Mouse (Mus musculus): ENCODE measurements at regions not wholly inside any gene's neighbourhood (a gene's known extent, or its start where the extent isn't known, plus 50 kb on each side); places are given as distances from the start of the nearest gene placed in this dataset.

- ATAC-seq (ENCODE audit: low FRiP score) (no peak), DNase-seq (ENCODE audit: low spot score) (peak; percentile 76)
- no peaks in the 10 kb centered on the region for H3K36me3 ChIP-seq (ENCODE audit: insufficient read depth, low read length)
- 63% methylated on average over 9 of the region's 9 CpGs for WGBS
- no peak for TF ChIP-seq CTCF (IDR thresholded peaks at IDR 0.05)
- no peaks in the 10 kb centered on the region for H3K27me3 ChIP-seq (ENCODE audit: insufficient read depth, low read length)
- no peaks in the 10 kb centered on the region for H3K4me1 ChIP-seq (ENCODE audit: insufficient read depth, low read length)
- H3K27ac ChIP-seq (ENCODE audit: low read depth, low read length), result no peak overlapping the region
- no peaks in the 10 kb centered on the region for H3K9me3 ChIP-seq (ENCODE audit: low read length)
- no peak overlapping the region for H3K4me2 ChIP-seq (ENCODE audit: low read depth, low read length, poor library complexity, severe bottlenecking)
- H3K9ac ChIP-seq (replicated peaks; ENCODE audit: low read length, poor library complexity, severe bottlenecking), result no peak overlapping the region
- H3K4me3 ChIP-seq (ENCODE audit: low read depth, low read length), result no peak overlapping the region
These were observed 70.4 kb downstream of the Irx5 start for GRCm38 (mm10) chr8:92427801-92428200.

GRCm38 (mm10) chr8:92437075-92437663 lies 79.7 kb downstream of the Irx5 start:
- DNase-seq (ENCODE audit: low spot score) (no peak), ATAC-seq (ENCODE audit: low FRiP score) (no peak)
- no peak overlapping the region for H3K4me3 ChIP-seq (ENCODE audit: low read depth, low read length)
- H3K36me3 ChIP-seq (ENCODE audit: insufficient read depth, low read length), result no peaks in the 10 kb centered on the region
- 81% methylated on average over 15 of the region's 15 CpGs for WGBS
- no peak overlapping the region for H3K9ac ChIP-seq (replicated peaks; ENCODE audit: low read length, poor library complexity, severe bottlenecking)
- no peaks in the 10 kb centered on the region for H3K27me3 ChIP-seq (ENCODE audit: insufficient read depth, low read length)
- H3K4me1 ChIP-seq (ENCODE audit: insufficient read depth, low read length), result no peaks in the 10 kb centered on the region
- no peak overlapping the region for H3K4me2 ChIP-seq (ENCODE audit: low read depth, low read length, poor library complexity, severe bottlenecking)
- no peak overlapping the region for H3K27ac ChIP-seq (ENCODE audit: low read depth, low read length)
- H3K9me3 ChIP-seq (ENCODE audit: low read length), result no peaks in the 10 kb centered on the region
- no peak for TF ChIP-seq CTCF (IDR thresholded peaks at IDR 0.05)

GRCm38 (mm10) chr8:92438294-92438693 lies 80.9 kb downstream of the Irx5 start:
- Histone ChIP-seq H3K9ac (replicated peaks; ENCODE audit: low read length, poor library complexity, severe bottlenecking) (no peak overlapping the region), H3K27ac (ENCODE audit: low read depth, low read length) (no peak overlapping the region), H3K9me3 (ENCODE audit: low read length) (no peaks in the 10 kb centered on the region), H3K27me3 (ENCODE audit: insufficient read depth, low read length) (no peaks in the 10 kb centered on the region), H3K4me2 (ENCODE audit: low read depth, low read length, poor library complexity, severe bottlenecking) (no peak overlapping the region), H3K4me1 (ENCODE audit: insufficient read depth, low read length) (no peaks in the 10 kb centered on the region), H3K36me3 (ENCODE audit: insufficient read depth, low read length) (no peaks in the 10 kb centered on the region), H3K4me3 (ENCODE audit: low read depth, low read length) (no peak overlapping the region)
- no peak for ATAC-seq (ENCODE audit: low FRiP score)
- peak; percentile 45 for TF ChIP-seq CTCF (IDR thresholded peaks at IDR 0.05)
- 49% methylated on average over 9 of the region's 9 CpGs for WGBS
- no peak for DNase-seq (ENCODE audit: low spot score)

GRCm38 (mm10) chr8:92439713-92440436 lies 82.5 kb downstream of the Irx5 start:
- TF ChIP-seq CTCF (IDR thresholded peaks at IDR 0.05), result no peak
- H3K36me3 ChIP-seq (ENCODE audit: insufficient read depth, low read length), result no peaks in the 10 kb centered on the region
- no peaks in the 10 kb centered on the region for H3K4me1 ChIP-seq (ENCODE audit: insufficient read depth, low read length)
- 29% methylated on average over 9 of the region's 9 CpGs for WGBS
- no peak overlapping the region for H3K9ac ChIP-seq (replicated peaks; ENCODE audit: low read length, poor library complexity, severe bottlenecking)
- no peak overlapping the region for H3K4me3 ChIP-seq (ENCODE audit: low read depth, low read length)
- H3K27ac ChIP-seq (ENCODE audit: low read depth, low read length), result no peak overlapping the region
- no peak for DNase-seq (ENCODE audit: low spot score)
- no peaks in the 10 kb centered on the region for H3K9me3 ChIP-seq (ENCODE audit: low read length)
- no peaks in the 10 kb centered on the region for H3K27me3 ChIP-seq (ENCODE audit: insufficient read depth, low read length)
- ATAC-seq (ENCODE audit: low FRiP score), result no peak
- no peak overlapping the region for H3K4me2 ChIP-seq (ENCODE audit: low read depth, low read length, poor library complexity, severe bottlenecking)

DNA sequence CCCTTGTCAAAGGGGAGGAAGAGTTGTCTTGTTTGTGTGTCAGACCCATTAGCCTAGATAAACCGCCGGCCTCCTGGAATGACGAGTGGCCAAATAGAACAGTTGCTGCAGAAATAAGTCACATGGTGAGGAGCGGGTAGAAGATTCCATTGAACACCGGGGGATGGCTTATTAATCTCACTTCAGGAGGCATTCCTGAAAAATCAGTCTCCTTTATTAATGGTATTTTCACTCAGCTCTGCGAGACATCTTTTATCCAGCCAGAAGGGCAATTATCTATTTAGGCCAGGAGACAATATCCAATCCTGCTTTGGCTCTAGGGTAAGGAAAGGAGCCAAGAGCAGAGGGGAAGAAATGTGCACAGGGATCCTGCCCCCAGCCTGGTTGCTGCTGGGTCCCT lies 84.7 kb downstream of the Irx5 start:
- Histone ChIP-seq H3K4me3 (ENCODE audit: low read depth, low read length) (no peak overlapping the region), H3K4me1 (ENCODE audit: insufficient read depth, low read length) (no peaks in the 10 kb centered on the region), H3K9me3 (ENCODE audit: low read length) (no peaks in the 10 kb centered on the region), H3K9ac (replicated peaks; ENCODE audit: low read length, poor library complexity, severe bottlenecking) (no peak overlapping the region), H3K27ac (ENCODE audit: low read depth, low read length) (no peak overlapping the region), H3K27me3 (ENCODE audit: insufficient read depth, low read length) (no peaks in the 10 kb centered on the region), H3K36me3 (ENCODE audit: insufficient read depth, low read length) (no peaks in the 10 kb centered on the region), H3K4me2 (ENCODE audit: low read depth, low read length, poor library complexity, severe bottlenecking) (no peak overlapping the region)
- ATAC-seq (ENCODE audit: low FRiP score) (no peak), DNase-seq (ENCODE audit: low spot score) (peak; percentile 47)
- TF ChIP-seq CTCF (IDR thresholded peaks at IDR 0.05), result no peak
- 52% methylated on average over 6 of the region's 6 CpGs for WGBS

DNA sequence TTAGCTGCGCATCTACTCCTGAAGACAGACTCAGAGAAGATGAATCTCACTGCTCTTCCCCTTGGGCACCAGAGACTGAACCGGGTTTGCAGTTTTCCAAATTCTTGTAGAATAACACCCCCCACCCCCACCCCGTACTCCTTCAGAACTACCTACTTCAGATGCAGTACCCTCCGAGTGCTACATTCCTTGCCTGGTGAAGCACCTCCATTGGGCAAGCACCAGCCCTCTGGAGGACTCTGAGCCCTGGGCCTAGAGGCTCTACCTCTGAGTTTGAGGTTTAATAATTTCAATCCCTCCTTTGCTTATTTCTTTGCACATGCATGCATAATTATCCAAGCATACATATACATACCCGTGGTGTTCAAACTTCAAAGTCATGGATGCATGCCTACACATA lies 101.9 kb downstream of the Irx5 start:
- Histone ChIP-seq H3K9ac (replicated peaks; ENCODE audit: low read length, poor library complexity, severe bottlenecking) (no peak overlapping the region), H3K36me3 (ENCODE audit: insufficient read depth, low read length) (no peaks in the 10 kb centered on the region), H3K4me3 (ENCODE audit: low read depth, low read length) (no peak overlapping the region), H3K4me2 (ENCODE audit: low read depth, low read length, poor library complexity, severe bottlenecking) (no peak overlapping the region), H3K9me3 (ENCODE audit: low read length) (peaks cover 2% of the 10 kb centered on the region; the same call in 1 of the 2 replicates), H3K27ac (ENCODE audit: low read depth, low read length) (no peak overlapping the region), H3K4me1 (ENCODE audit: insufficient read depth, low read length) (peaks cover 2% of the 10 kb centered on the region; the same call in 1 of the 2 replicates), H3K27me3 (ENCODE audit: insufficient read depth, low read length) (peaks cover 6% of the 10 kb centered on the region; the same call in 1 of the 2 replicates)
- no peak for ATAC-seq (ENCODE audit: low FRiP score)
- TF ChIP-seq CTCF (IDR thresholded peaks at IDR 0.05), result no peak
- WGBS, result 85% methylated on average over 5 of the region's 5 CpGs
- no peak for DNase-seq (ENCODE audit: low spot score)
